Mouse (Mus musculus): Measurements from ENCODE around the gene Plekhh2. TPM values are rescaled to one million over a fixed set of nuclear protein-coding genes. Genes with fewer than 3 reads are reported as not detected.

The Plekhh2 gene
- polyA plus RNA-seq, 1 experiment: 28.5 TPM

DNA sequence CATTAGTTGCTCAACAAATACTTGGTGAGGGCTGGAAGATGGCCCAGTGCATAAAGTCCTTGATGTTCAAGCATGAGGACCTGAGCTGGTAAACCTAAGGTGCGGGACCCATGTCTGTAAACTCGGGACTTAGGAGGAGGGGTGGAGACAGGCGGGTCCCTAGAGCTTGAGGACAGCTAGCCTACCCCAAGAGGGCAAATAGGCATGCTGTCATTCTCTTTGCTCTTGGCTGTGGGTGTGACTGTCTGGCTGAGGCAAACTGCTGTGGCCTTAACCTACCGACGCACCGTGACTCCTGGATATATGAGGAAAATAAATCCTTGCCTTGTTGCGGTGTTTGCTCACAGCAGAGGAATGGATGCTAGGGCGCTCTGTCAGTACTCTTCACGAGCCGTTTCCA lies 116.0 kb downstream of the Plekhh2 start:
- Histone ChIP-seq H3K27me3 (ENCODE audit: control insufficient read depth, insufficient read depth, low read length) (no peaks in the 10 kb centered on the region), H3K4me1 (ENCODE audit: control insufficient read depth, insufficient read depth, low read length) (peaks cover 4% of the 10 kb centered on the region), H3K4me3 (ENCODE audit: control insufficient read depth, low read depth, low read length) (peak overlapping the region; percentile 60), H3K27ac (ENCODE audit: control insufficient read depth, insufficient read depth, low read depth, low read length) (no peak overlapping the region), H3K36me3 (ENCODE audit: control insufficient read depth, insufficient read depth, low read length) (no peaks in the 10 kb centered on the region)
- TF ChIP-seq CTCF (IDR thresholded peaks at IDR 0.05; ENCODE audit: control insufficient read depth, insufficient read depth, insufficient replicate concordance, low read depth, low read length) (no peak), POLR2A (IDR thresholded peaks at IDR 0.05; ENCODE audit: control insufficient read depth, low read depth, low read length) (no peak)

DNA sequence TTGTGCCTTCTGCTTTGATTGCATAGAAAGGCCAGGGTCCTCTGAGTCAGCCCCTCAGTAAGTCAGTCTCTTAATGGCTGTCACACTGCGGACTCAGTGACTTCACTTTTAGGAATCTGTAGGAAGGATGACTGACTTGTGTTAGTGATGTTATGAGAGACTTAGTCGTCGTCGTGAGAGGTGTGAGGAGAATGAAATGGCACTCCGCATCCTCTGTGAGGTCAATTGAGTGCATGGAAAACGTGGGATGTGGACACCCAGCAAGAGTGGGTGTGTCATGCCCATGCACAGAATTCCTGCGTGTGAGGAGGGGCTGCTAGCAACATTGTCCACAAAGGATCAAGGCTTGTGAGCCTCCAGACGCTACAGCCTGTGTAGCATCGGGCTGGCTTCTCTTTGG lies 116.9 kb downstream of the Plekhh2 start:
- H3K36me3 ChIP-seq (ENCODE audit: control insufficient read depth, insufficient read depth, low read length): no peaks in the 10 kb centered on the region
- H3K27me3 ChIP-seq (ENCODE audit: control insufficient read depth, insufficient read depth, low read length): no peaks in the 10 kb centered on the region
- H3K4me1 ChIP-seq (ENCODE audit: control insufficient read depth, insufficient read depth, low read length): peaks cover 4% of the 10 kb centered on the region
- TF ChIP-seq POLR2A (IDR thresholded peaks at IDR 0.05; ENCODE audit: control insufficient read depth, low read depth, low read length) (no peak), CTCF (IDR thresholded peaks at IDR 0.05; ENCODE audit: control insufficient read depth, insufficient read depth, insufficient replicate concordance, low read depth, low read length) (no peak)
- H3K27ac ChIP-seq (ENCODE audit: control insufficient read depth, insufficient read depth, low read depth, low read length): no peak overlapping the region
- no peak overlapping the region for H3K4me3 ChIP-seq (ENCODE audit: control insufficient read depth, low read depth, low read length)

DNA sequence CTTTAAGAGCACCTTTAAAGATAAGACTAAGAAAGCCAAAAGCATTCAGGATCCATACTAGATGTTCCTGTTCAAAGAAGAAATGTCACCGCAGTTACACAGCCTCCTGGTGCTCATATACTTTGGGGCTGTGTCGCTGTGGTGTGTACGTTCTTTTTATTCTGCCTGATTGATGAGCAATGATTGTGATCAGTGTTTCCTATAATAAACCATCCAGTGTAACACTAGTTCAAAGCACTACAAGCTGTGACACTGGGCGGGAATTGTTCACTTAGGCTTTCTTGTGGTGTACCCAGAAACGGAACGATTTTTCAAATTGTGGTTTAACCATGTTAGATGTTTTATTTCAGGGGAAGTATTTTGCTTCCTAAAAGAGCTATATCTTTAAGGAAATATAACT lies 120.1 kb downstream of the Plekhh2 start:
- Histone ChIP-seq H3K4me3 (ENCODE audit: control insufficient read depth, low read depth, low read length) (no peak overlapping the region), H3K27me3 (ENCODE audit: control insufficient read depth, insufficient read depth, low read length) (no peaks in the 10 kb centered on the region), H3K4me1 (ENCODE audit: control insufficient read depth, insufficient read depth, low read length) (peaks cover 3% of the 10 kb centered on the region), H3K27ac (ENCODE audit: control insufficient read depth, insufficient read depth, low read depth, low read length) (no peak overlapping the region), H3K36me3 (ENCODE audit: control insufficient read depth, insufficient read depth, low read length) (no peaks in the 10 kb centered on the region)
- TF ChIP-seq CTCF (IDR thresholded peaks at IDR 0.05; ENCODE audit: control insufficient read depth, insufficient read depth, insufficient replicate concordance, low read depth, low read length): no peak
- TF ChIP-seq POLR2A (IDR thresholded peaks at IDR 0.05; ENCODE audit: control insufficient read depth, low read depth, low read length): no peak

DNA sequence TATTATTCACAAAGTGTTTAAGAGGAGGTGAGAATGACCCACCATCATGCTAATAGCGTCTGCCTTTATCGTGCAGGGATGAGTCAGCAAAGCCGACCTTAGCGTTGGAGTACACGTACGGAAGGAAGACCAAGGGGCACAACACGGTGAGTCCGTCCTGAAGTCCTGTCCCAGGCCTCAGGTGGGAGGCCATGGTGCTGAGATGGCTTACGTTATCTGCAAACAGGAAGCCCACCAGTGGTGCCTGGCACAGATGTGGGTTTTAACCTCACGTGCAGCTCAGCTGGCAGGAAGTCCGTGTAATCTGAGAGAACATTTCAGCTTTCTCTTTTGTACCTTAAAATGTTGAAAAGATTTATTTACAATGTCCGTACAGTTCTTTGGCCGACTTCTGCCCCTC lies 121.7 kb downstream of the Plekhh2 start:
- Histone ChIP-seq H3K36me3 (ENCODE audit: control insufficient read depth, insufficient read depth, low read length) (no peaks in the 10 kb centered on the region), H3K27ac (ENCODE audit: control insufficient read depth, insufficient read depth, low read depth, low read length) (no peak overlapping the region), H3K27me3 (ENCODE audit: control insufficient read depth, insufficient read depth, low read length) (no peaks in the 10 kb centered on the region), H3K4me1 (ENCODE audit: control insufficient read depth, insufficient read depth, low read length) (no peaks in the 10 kb centered on the region), H3K4me3 (ENCODE audit: control insufficient read depth, low read depth, low read length) (no peak overlapping the region)
- TF ChIP-seq CTCF (IDR thresholded peaks at IDR 0.05; ENCODE audit: control insufficient read depth, insufficient read depth, insufficient replicate concordance, low read depth, low read length) (no peak), POLR2A (IDR thresholded peaks at IDR 0.05; ENCODE audit: control insufficient read depth, low read depth, low read length) (no peak)

DNA sequence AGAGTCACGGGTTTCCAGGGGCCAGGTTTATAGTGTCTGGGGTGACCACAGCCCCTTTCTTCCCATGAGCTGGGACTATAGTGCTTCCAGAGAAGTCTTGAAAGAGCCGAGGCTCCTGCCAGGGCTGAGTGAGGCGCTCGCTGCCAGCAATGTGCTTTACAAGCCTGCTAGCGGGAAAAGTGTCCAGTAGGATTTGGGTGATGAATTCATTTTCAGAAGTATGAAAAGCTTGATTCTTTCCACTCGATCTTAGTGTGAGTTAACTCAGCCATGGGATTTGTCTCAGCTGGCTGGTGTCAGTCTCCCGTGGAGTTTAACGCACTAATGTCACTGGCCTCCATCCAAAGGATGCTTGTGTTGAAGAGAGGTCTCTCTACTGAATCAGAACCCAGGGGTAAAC lies 124.6 kb downstream of the Plekhh2 start:
- TF ChIP-seq CTCF (IDR thresholded peaks at IDR 0.05; ENCODE audit: control insufficient read depth, insufficient read depth, insufficient replicate concordance, low read depth, low read length): no peak
- TF ChIP-seq POLR2A (IDR thresholded peaks at IDR 0.05; ENCODE audit: control insufficient read depth, low read depth, low read length): no peak

DNA sequence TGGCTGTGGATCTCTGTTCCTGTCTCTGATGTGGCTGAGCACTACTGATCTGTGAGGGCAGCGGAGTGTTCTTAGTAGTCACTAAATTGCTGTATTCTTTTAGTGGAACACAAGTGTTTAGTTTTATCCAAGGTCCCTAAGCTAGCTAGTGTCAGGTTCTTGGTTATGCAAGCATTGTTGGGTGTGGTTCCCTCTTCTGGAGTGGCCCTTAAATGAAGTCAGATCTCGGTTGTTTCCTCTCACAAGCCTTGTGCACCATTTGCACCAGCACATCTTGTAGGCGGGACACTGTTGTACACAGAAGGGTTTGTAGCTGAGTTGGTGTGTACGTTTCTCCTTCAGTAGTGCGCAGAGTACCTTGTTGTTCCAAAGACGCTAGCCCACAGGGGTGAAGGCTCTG lies 126.3 kb downstream of the Plekhh2 start:
- Histone ChIP-seq H3K4me3 (ENCODE audit: control insufficient read depth, low read depth, low read length) (no peak overlapping the region), H3K27ac (ENCODE audit: control insufficient read depth, insufficient read depth, low read depth, low read length) (no peak overlapping the region), H3K27me3 (ENCODE audit: control insufficient read depth, insufficient read depth, low read length) (no peaks in the 10 kb centered on the region), H3K36me3 (ENCODE audit: control insufficient read depth, insufficient read depth, low read length) (no peaks in the 10 kb centered on the region), H3K4me1 (ENCODE audit: control insufficient read depth, insufficient read depth, low read length) (no peaks in the 10 kb centered on the region)
- TF ChIP-seq CTCF (IDR thresholded peaks at IDR 0.05; ENCODE audit: control insufficient read depth, insufficient read depth, insufficient replicate concordance, low read depth, low read length) (no peak), POLR2A (IDR thresholded peaks at IDR 0.05; ENCODE audit: control insufficient read depth, low read depth, low read length) (no peak)

More for the DNA sequence above, 124.6 kb downstream of the Plekhh2 start:
- no peaks in the 10 kb centered on the region for H3K27me3 ChIP-seq (ENCODE audit: control insufficient read depth, insufficient read depth, low read length)
- H3K36me3 ChIP-seq (ENCODE audit: control insufficient read depth, insufficient read depth, low read length): no peaks in the 10 kb centered on the region
- H3K4me1 ChIP-seq (ENCODE audit: control insufficient read depth, insufficient read depth, low read length): no peaks in the 10 kb centered on the region
- no peak overlapping the region for H3K4me3 ChIP-seq (ENCODE audit: control insufficient read depth, low read depth, low read length)
- no peak overlapping the region for H3K27ac ChIP-seq (ENCODE audit: control insufficient read depth, insufficient read depth, low read depth, low read length)

DNA sequence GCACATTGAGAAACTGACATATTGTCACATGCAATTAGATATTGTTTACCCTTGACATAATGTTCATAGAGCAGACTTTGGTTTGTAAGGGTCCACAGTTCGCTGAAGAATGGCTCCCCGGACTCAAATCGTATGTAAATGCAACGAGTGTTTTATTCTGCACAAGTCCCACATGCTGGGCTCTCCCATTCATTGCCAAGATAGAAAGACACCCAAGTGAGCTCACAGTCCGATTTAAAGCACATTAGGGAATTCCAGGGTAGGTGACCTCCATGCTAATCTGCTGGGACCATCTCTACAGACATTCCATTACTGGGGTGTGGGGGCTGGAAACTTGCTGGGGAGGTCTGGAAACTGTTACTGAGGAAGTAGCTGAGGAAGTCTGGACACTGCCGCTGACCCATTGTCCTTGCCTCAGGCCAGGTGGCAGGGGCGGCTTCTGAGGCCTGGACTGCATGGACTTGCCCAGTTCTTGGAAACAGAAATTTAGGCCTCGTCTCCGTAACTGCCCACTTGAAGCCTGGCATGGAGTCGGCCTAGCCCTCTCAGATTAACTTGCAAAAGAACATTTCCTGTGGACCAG lies 128.2 kb downstream of the Plekhh2 start:
- Histone ChIP-seq H3K4me1 (ENCODE audit: control insufficient read depth, insufficient read depth, low read length) (no peaks in the 10 kb centered on the region), H3K4me3 (ENCODE audit: control insufficient read depth, low read depth, low read length) (no peak overlapping the region), H3K36me3 (ENCODE audit: control insufficient read depth, insufficient read depth, low read length) (no peaks in the 10 kb centered on the region), H3K27me3 (ENCODE audit: control insufficient read depth, insufficient read depth, low read length) (no peaks in the 10 kb centered on the region), H3K27ac (ENCODE audit: control insufficient read depth, insufficient read depth, low read depth, low read length) (no peak overlapping the region)
- TF ChIP-seq POLR2A (IDR thresholded peaks at IDR 0.05; ENCODE audit: control insufficient read depth, low read depth, low read length) (no peak), CTCF (IDR thresholded peaks at IDR 0.05; ENCODE audit: control insufficient read depth, insufficient read depth, insufficient replicate concordance, low read depth, low read length) (no peak)

DNA sequence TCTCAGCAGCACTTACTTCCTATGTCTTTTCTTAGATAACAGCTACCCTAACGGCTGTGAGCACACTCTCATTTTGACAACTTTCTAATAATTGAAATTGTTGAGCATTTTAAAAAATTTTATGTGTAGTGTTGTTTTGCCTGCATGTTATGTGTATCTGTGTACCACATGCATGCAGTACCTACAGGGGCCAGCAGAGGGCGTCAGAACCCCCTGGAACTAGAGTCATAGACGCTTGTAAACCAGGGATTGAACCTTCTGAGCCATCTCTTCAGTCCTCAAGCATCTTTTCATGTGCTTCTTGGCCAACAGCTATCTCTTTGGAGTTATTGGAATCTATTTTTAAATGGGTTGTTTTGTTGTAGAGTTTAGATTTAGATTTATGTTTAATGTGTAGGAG lies 130.2 kb downstream of the Plekhh2 start:
- no peaks in the 10 kb centered on the region for H3K36me3 ChIP-seq (ENCODE audit: control insufficient read depth, insufficient read depth, low read length)
- no peak for TF ChIP-seq POLR2A (IDR thresholded peaks at IDR 0.05; ENCODE audit: control insufficient read depth, low read depth, low read length)
- TF ChIP-seq CTCF (IDR thresholded peaks at IDR 0.05; ENCODE audit: control insufficient read depth, insufficient read depth, insufficient replicate concordance, low read depth, low read length): peak; percentile 60; the same call in 1 of the 2 replicates
- no peaks in the 10 kb centered on the region for H3K4me1 ChIP-seq (ENCODE audit: control insufficient read depth, insufficient read depth, low read length)
- H3K27ac ChIP-seq (ENCODE audit: control insufficient read depth, insufficient read depth, low read depth, low read length): no peak overlapping the region
- H3K4me3 ChIP-seq (ENCODE audit: control insufficient read depth, low read depth, low read length): no peak overlapping the region
- no peaks in the 10 kb centered on the region for H3K27me3 ChIP-seq (ENCODE audit: control insufficient read depth, insufficient read depth, low read length)
